Mouse (Mus musculus) ES-Bruce4 (cell line): ENCODE results near the gene Rev1. TPM values are rescaled to one million over a fixed set of nuclear protein-coding genes. Genes with fewer than 3 reads are reported as not detected.

Source experiments
- H3K27ac ChIP-seq: 2 replicates; pipeline ENCODE4 v1.5.1; 2012; ENCODE audit warnings: low read length, inconsistent platforms; ENCODE audit not compliant: insufficient read depth
- H3K27me3 ChIP-seq: 2 replicates; pipeline ENCODE4 v1.6.1; 2012; ENCODE audit warnings: mild to moderate bottlenecking, low read length, inconsistent platforms; ENCODE audit not compliant: control insufficient read depth, poor library complexity, insufficient read depth, severe bottlenecking
- H3K36me3 ChIP-seq: 2 replicates; pipeline ENCODE4 v1.6.1; 2012; ENCODE audit warnings: inconsistent platforms, mild to moderate bottlenecking, low read length, moderate library complexity; ENCODE audit not compliant: control insufficient read depth, poor library complexity, insufficient read depth, severe bottlenecking
- H3K4me1 ChIP-seq: one replicate; pipeline ENCODE4 v1.8.1; 2011; ENCODE audit warnings: low read length; ENCODE audit not compliant: control insufficient read depth, insufficient read depth
- H3K4me3 ChIP-seq: 2 replicates; pipeline ENCODE4 v1.5.1; 2011; ENCODE audit warnings: low read depth, mild to moderate bottlenecking, low read length
- H3K9ac ChIP-seq: 2 replicates; pipeline ENCODE4 v1.6.1; 2012; ENCODE audit warnings: low read depth, mild to moderate bottlenecking, inconsistent platforms; ENCODE audit not compliant: poor library complexity, severe bottlenecking
- H3K9me3 ChIP-seq: replicated peaks from 2 replicates; pipeline ENCODE4 v1.6.1; 2012; ENCODE audit warnings: mild to moderate bottlenecking, low read length, inconsistent platforms; ENCODE audit not compliant: control insufficient read depth, poor library complexity, insufficient read depth, severe bottlenecking
- CTCF ChIP-seq: IDR thresholded peaks from one replicate; pipeline ENCODE4 v1.8.1; 2011; ENCODE audit warnings: low read depth, low read length
- EP300 ChIP-seq: IDR thresholded peaks from 2 replicates; pipeline ENCODE4 v1.6.1; 2011; ENCODE audit warnings: low read depth, low read length; ENCODE audit not compliant: insufficient read depth
- POLR2A ChIP-seq: IDR thresholded peaks from one replicate; pipeline ENCODE4 v1.8.1; 2011; ENCODE audit warnings: low read length; ENCODE audit not compliant: insufficient read depth
- polyA plus RNA-seq: library from polyadenylated mRNA; stranded (reverse); fragments of >200 nt; gene quantifications from 2 replicates; pipeline ENCODE4 v1.2.4, GENCODE M21; 2011; ENCODE audit warnings: low read depth; ENCODE audit not compliant: missing spikeins, insufficient read depth, insufficient read length

The Rev1 gene
- polyA plus RNA-seq, 1 experiment, result 113 TPM

DNA sequence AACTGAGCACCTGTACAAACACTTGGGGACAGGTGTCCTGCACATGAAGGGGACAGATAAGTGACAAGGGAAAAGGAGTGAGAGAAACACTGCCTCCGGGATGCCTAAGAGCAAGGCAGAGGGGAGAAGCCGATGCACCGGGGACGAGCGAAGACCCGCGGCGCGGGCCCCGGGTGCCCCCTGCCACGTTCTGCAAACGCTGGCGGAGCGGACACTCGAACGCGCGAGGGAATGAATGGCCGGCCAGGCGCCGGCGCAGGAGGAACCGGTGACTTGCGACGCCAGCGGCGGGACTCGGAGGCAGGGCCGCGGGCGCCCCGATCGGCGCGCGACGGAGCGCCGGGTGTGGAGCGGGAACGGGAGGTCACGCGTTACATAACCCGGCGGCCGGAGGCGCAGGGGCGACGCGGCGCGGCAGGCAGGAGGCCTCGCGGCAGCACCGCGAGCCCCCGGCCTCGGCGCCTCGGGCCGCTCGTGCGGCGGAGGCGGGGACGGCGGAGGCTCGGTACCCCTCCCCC, 623 bp downstream of the Rev1 start:
- H3K9ac ChIP-seq, result peak overlapping the region; percentile 99
- H3K36me3 ChIP-seq, result peaks cover 11% of the 10 kb centered on the region
- H3K4me1 ChIP-seq, result no peaks in the 10 kb centered on the region
- no peaks in the 10 kb centered on the region for H3K9me3 ChIP-seq
- H3K27ac ChIP-seq, result peak overlapping the region; percentile 83
- TF ChIP-seq POLR2A, result no peak
- no peak for TF ChIP-seq CTCF
- no peak for TF ChIP-seq EP300
- H3K4me3 ChIP-seq, result peak overlapping the region; percentile 99
- no peaks in the 10 kb centered on the region for H3K27me3 ChIP-seq

DNA sequence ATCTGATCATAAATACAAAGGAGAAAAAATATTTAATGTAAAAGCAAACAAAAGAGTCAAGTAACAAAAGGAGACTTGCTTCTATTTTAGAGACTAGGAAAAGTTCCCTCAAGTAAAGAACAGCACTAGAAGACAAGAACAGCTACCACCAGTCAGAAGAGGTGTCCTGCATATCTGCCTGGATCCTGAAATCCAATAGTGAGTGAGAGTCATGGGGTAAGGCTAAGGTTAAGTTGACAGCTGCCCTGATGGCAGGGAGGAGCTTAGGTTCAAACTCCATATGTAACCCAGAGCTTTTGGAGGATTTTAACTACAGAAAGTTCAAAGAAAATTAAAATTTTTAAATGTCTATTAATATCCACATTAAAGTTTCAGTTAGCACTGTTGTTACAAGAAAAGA, 2.6 kb downstream of the Rev1 start:
- H3K27me3 ChIP-seq, result no peaks in the 10 kb centered on the region
- H3K9me3 ChIP-seq, result no peaks in the 10 kb centered on the region
- peaks cover 11% of the 10 kb centered on the region for H3K36me3 ChIP-seq
- no peak overlapping the region for H3K27ac ChIP-seq
- H3K4me3 ChIP-seq, result no peak overlapping the region
- H3K9ac ChIP-seq, result peak overlapping the region; percentile 99
- no peak for TF ChIP-seq POLR2A
- no peak for TF ChIP-seq EP300
- no peak for TF ChIP-seq CTCF
- no peaks in the 10 kb centered on the region for H3K4me1 ChIP-seq

DNA sequence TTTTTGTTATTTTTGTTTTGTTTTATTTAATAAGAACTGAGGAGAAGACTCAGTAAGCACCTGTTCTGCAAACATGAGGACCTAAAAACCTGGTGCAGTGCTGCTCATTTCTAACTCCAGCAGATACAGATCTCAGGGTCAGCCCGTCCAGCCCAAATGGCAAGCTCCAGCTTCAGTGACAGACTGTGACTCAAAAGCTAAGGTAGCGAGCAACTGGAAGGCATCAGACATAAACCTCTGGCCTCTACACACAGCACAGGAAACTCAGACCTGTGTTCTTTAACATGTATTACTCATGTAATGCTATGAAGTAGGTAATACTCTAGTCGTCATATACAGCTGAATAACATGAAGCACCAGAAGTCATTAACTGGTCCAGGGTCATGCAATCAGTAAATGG, 3.2 kb downstream of the Rev1 start:
- H3K36me3 ChIP-seq, result peaks cover 11% of the 10 kb centered on the region
- no peaks in the 10 kb centered on the region for H3K9me3 ChIP-seq
- H3K9ac ChIP-seq, result no peak overlapping the region
- H3K27me3 ChIP-seq, result no peaks in the 10 kb centered on the region
- H3K4me1 ChIP-seq, result no peaks in the 10 kb centered on the region
- TF ChIP-seq POLR2A, result no peak
- no peak overlapping the region for H3K27ac ChIP-seq
- H3K4me3 ChIP-seq, result no peak overlapping the region

DNA sequence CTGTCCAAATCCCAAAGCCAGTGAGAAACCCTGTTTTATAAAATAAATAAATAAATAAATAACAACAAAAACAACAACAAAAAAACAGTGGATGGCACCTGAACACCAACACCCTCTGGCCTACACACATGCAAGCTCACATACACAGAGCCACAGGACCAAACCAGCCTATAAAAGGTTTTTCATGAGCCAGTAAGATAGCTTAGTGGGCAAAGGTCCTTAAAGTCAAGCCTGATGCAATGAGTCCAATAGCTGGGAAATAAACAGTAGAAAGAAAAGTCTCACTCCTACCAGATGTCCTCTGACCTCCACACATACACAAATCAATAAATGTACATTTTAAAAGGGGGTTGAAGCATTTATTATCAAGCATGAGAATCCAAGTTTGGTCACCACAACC, 5.3 kb downstream of the Rev1 start:
- no peak for TF ChIP-seq EP300
- TF ChIP-seq POLR2A, result no peak
- TF ChIP-seq CTCF, result no peak
- H3K36me3 ChIP-seq, result peaks cover 11% of the 10 kb centered on the region
- no peak overlapping the region for H3K9ac ChIP-seq
- H3K4me1 ChIP-seq, result no peaks in the 10 kb centered on the region
- H3K27ac ChIP-seq, result no peak overlapping the region
- no peaks in the 10 kb centered on the region for H3K9me3 ChIP-seq
- no peak overlapping the region for H3K4me3 ChIP-seq
- no peaks in the 10 kb centered on the region for H3K27me3 ChIP-seq

DNA sequence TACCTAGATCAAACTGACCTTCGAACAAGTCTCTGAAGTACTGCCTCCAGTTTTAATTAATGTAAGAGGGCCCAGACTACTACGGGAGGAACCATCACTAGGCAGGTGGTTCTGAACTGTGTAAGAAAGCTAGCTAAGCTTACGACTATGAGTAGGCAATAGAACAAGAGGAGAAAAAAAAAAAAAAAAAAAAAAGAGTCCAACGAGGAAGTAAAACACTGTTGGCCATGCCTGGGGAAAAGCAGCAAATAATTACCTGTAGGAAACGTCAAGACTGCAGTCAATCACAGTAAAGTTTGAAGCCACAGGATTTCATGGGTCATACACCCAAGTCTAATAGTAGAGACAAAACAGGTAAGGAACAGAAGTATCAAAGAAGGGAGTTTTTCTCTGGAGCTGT, 8.7 kb downstream of the Rev1 start:
- H3K9me3 ChIP-seq, result no peaks in the 10 kb centered on the region
- H3K9ac ChIP-seq, result no peak overlapping the region
- no peaks in the 10 kb centered on the region for H3K4me1 ChIP-seq
- H3K36me3 ChIP-seq, result no peaks in the 10 kb centered on the region; the same call in none of the 2 replicates
- TF ChIP-seq EP300 (no peak), POLR2A (no peak), CTCF (no peak)
- H3K4me3 ChIP-seq, result no peak overlapping the region
- no peaks in the 10 kb centered on the region for H3K27me3 ChIP-seq
- H3K27ac ChIP-seq, result no peak overlapping the region

DNA sequence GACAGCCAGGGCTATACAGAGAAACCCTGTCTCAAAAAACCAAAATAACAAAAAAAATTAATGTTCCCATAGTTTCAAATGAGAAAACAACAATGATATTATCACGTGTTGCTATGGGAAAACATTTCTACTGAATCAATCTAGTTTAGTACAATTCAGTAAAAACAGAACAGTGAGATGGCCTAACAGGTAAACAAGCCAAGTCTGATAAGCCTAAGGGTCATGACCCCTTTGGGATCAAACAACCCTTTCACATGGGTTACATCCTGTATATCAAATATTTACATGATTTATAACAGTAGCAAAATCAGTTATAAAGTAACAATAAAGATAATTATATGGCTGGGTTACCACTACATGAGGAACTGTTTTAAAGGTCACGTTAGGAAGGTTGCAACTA, 11.0 kb downstream of the Rev1 start:
- H3K4me1 ChIP-seq, result no peaks in the 10 kb centered on the region
- H3K9me3 ChIP-seq, result no peaks in the 10 kb centered on the region
- no peak overlapping the region for H3K9ac ChIP-seq
- no peaks in the 10 kb centered on the region; the same call in 1 of the 2 replicates for H3K36me3 ChIP-seq
- H3K4me3 ChIP-seq, result no peak overlapping the region
- TF ChIP-seq CTCF (no peak), EP300 (no peak), POLR2A (no peak)
- no peak overlapping the region for H3K27ac ChIP-seq
- H3K27me3 ChIP-seq, result no peaks in the 10 kb centered on the region
